Mouse (Mus musculus) gastrocnemius, adult 2 months (tissue): ENCODE results near the gene Gli2. TPM values are rescaled to one million over a fixed set of nuclear protein-coding genes. Genes with fewer than 3 reads are reported as not detected.

Experiments
- DNase-seq: peaks from one replicate; pipeline ENCODE4 v3.0.0; 2022
- H3K27ac ChIP-seq: fragments of 200-600 bp; 2 replicates; pipeline ENCODE4 v1.8.1; 2022; ENCODE audit warnings: mild to moderate bottlenecking
- H3K4me3 ChIP-seq: fragments of 200-600 bp; 2 replicates; pipeline ENCODE4 v1.8.1; 2022; ENCODE audit warnings: mild to moderate bottlenecking, moderate library complexity
- CTCF ChIP-seq: fragments of 200-600 bp; IDR thresholded peaks from 2 replicates; pipeline ENCODE4 v1.8.1; 2022; ENCODE audit warnings: antibody characterized with exemption, mild to moderate bottlenecking, moderate library complexity
- intact Hi-C: fragments of 180-260 bp; cut with DNase I; formaldehyde crosslinking; loops from one replicate; pipeline ENCODE4 v1.15.1; 2025
- total RNA-seq, 2 experiments: library from RNA; stranded (reverse); gene quantifications; 2 replicates each; pipeline ENCODE4 v1.2.3; 2021

Gene Gli2
- total RNA-seq, 2 experiments from 2014 or later, result 0.94 to 1.4 TPM

DNA sequence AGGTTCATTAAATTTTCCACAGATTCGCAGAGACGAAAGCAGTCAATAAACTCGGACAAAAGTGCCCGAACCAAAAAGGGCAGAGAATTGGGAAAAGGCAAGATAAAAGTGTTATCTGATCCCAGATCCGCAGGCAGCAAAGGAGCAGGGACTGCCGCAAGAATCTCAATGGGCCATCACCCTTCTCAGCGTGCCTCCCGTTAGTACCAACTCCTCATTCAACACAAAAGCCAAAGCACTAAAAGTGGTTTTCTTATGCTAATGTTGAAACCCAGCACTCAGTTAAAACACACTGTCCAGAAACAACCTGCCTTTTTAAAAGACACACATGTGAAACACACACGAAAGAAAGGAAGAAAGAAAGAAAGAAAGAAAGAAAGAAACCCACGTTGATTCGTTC, 4.4 kb downstream of the Gli2 start:
- 0 out of 2 replicates have a peak overlapping the region, but pooled peaks have one; percentile 84 for H3K27ac ChIP-seq
- H3K4me3 ChIP-seq, result no peak overlapping the region
- intact Hi-C loops, result no loop called here
- no peak for TF ChIP-seq CTCF
- DNase-seq, result no peak

DNA sequence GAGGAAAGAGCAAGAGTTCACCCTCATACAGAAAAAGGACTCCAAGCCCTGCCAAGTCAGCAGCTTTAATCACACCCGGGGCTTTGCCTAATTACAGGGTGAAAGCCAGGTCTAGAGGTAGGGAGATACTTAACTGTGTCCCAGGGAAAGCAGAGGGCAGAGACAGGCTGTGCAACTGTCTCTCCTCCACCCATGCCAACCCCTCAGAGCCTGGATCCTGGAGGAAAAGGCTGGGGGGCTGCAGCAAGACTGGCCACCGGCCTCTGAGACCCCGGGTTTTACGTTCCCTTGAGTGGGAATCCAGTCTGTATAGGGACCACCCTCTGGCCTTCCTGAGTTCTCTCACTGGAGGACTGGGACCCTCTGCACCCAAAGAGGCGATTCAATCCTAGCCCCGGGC, 4.9 kb downstream of the Gli2 start:
- no peak for DNase-seq
- intact Hi-C loops, result no loop called here
- Histone ChIP-seq H3K4me3 (peak overlapping the region; percentile 70), H3K27ac (peak overlapping the region; percentile 84)
- no peak for TF ChIP-seq CTCF

DNA sequence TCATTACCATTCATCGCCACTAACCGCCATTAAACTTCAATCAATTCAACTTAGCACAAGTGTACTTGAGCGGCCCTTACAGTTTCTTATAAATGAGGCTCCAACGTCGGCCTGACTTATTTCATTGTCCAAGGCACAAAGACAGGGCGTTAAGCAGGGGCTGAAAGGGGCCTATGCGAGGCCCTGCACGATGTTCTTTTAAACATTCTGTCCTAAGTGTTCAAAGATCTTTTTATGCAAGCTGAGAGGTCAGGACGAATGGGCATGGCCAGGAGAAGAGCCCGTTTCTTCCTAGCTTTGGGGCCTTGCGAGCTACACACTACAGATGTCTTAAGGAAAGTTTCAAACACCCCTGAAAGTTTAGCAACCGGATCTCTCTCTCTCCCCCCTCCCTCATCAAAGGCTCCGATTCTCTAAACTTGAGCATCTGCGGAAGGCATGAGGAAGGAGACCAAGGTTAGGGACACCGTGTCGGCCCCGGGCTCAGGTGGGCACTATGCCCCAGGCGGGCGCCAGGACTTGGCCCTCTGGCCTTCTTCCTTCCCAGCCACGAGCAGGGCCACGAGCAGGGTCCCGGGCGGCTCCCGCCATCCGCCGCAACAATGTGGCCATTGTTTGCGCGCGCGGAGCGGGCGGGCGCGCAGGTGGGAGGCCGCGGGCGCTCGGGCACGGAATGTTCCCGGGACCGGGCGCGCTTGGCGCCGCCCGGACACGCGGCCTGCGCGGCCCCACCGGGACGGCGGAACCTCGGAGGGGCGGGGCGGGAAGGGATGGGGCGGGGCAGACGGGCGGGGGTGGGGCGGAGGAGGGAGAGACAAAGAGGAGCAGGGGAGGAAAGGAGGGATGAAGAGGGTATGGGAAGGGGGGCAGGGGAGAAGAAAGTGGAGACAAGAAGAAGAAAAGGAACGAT, 5.7 kb downstream of the Gli2 start:
- intact Hi-C loops, result no loop called here
- H3K4me3 ChIP-seq, result peak overlapping the region; percentile 70
- no peak for TF ChIP-seq CTCF
- DNase-seq, result peak; percentile 67
- peak overlapping the region; percentile 84 for H3K27ac ChIP-seq

DNA sequence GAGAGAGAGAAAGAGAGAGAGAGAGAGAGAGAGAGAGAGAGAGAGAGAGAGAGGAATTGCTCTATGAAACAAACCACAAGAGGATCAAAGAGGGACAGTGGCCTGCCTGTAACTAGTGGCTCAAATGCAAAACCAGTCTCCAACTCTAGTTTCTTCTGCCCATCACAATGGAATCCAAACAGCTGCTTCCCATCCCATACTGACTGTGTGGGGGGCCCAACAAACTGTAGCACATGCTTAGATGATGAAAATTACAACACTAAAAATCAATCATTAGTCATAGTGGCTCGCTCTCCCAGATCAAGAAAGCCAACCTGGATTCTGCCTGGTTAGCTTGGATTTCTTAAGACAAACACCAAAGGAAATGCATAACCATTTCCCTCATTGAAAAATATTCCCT, 15.0 kb downstream of the Gli2 start:
- intact Hi-C loops, result no loop called here
- DNase-seq, result no peak
- no peak for TF ChIP-seq CTCF
- no peak overlapping the region for H3K27ac ChIP-seq
- H3K4me3 ChIP-seq, result no peak overlapping the region

DNA sequence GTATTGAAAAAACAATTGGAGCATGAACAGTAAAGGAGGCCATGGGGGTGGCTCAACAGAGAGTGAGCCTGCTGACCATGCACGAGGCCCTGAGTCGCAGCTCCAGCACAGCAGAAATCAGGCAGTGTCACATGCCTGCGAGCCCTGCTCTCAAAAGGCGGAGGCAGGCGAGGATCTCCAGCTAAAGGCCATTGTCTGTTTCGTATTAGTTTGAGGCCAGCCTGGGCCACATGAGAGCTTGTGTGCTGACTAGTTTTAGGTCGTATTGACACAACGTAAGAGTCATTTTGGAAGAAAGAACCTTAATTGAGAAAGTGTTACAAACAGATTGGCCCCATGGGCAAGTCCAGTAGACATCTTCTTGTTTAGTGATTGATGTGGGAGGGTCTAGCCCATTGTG, 17.5 kb downstream of the Gli2 start:
- DNase-seq, result no peak
- TF ChIP-seq CTCF, result no peak
- H3K4me3 ChIP-seq, result no peak overlapping the region
- no peak overlapping the region for H3K27ac ChIP-seq
- intact Hi-C loops, result no loop called here

DNA sequence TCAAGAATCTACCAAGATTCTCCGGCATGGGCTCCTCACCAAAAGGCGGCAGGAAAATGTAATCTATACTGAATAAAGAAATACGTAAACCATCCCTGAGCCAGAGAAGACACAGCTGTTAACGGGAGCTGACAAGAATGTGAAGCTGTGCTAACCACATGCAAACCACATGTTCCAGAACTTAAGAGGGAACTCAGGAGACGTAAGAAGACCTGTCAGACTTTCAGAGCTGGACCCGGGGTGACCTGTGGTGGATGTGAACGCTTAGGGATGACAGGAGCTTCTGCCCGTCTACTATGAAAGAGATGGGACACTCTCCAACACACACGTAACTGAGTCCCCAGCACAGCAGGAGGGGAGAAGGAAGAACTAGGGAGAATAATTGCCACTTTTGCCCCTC, 18.1 kb downstream of the Gli2 start:
- H3K4me3 ChIP-seq, result no peak overlapping the region
- intact Hi-C loops, result no loop called here
- no peak for DNase-seq
- no peak for TF ChIP-seq CTCF
- no peak overlapping the region; the same call in 1 of the 2 replicates for H3K27ac ChIP-seq

DNA sequence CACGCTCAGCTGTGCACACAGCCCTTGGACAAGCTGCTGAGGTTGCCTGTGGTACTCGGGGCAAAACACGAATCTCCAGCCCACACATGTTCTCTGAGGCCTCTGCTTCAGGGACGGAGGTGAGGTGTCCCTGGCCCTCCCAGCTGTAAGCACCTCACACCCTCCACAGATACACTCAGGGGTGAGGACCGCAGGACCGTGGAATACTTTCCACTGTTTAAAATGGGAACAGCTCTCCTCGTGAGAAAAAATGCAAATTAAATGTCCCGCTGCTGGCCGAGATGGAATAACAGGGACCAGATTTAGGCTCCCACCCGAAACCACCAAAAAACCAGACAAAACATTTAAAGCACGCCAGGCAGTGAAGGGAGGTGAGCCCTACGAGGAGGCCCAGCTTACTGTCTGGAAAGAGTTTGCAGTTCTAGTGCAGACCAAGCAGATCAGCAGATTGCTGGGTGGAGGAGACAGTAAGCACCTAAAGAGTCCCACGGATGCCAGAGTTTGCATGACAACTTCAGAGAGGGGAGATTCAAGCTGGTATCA, 19.2 kb downstream of the Gli2 start:
- H3K4me3 ChIP-seq, result 0 out of 2 replicates have a peak overlapping the region, but pooled peaks have one; percentile 11
- no peak for TF ChIP-seq CTCF
- peak overlapping the region; percentile 81 for H3K27ac ChIP-seq
- intact Hi-C loops, result no loop called here
- no peak for DNase-seq

DNA sequence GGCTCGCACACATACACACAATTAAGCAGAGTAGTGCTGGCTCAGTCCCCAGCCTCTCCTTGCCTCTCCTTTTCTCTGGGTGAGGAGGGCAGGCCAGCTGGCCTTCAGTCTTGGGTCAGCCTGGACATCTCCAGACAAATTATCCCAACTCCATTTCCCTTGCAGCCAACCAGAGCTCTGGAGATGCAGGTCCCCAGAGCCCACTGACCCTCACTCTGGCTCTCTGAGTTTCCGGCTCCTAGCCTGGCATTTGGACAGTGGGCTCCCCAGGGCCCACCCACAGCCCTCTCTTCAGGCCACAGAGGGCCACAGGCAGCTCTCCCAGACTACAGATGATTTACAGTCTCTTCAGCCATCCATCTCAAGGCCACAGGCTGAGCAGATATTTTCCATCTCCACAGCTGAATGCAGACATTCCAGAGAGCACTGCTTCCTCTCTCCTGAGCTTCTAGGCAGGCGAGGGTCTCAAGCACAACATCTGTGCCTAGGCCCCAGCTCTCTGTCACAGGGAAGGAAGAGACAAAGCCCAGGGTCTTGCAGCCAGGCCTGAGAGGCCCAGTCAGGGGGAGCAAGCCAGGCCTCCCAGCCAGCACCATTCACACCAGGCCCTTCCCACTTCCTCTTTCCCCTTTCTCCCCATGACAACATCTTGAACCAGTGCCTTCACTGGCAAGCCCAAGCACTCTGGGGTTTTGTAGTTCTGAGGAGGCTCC, 19.8 kb downstream of the Gli2 start:
- DNase-seq, result peak; percentile 82
- no peak for TF ChIP-seq CTCF
- intact Hi-C loops, result no loop called here
- H3K4me3 ChIP-seq, result no peak overlapping the region
- peak overlapping the region; percentile 81 for H3K27ac ChIP-seq

DNA sequence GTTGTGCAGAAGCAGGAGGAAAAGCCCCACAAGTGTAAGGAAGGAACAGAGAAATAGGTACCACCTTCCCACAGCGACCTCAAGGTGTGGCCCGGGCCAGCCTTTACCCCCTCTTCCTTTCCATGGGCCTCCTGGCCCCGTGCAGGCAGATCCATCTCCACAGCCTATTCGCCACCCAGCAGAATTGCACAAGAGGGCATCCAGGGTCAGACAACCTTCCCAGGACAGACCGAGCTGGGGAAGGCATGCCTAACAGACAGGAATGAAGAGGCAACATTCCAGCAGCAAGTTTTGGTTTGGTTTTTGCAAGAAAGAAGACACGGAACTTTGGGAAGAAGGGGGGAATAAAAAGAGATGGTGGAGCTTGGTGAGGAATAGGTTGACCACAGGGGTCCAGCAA, 22.2 kb downstream of the Gli2 start:
- intact Hi-C loops, result no loop called here
- no peak overlapping the region for H3K4me3 ChIP-seq
- peak overlapping the region; percentile 40; the same call in 1 of the 2 replicates for H3K27ac ChIP-seq
- no peak for TF ChIP-seq CTCF
- peak; percentile 61 for DNase-seq

DNA sequence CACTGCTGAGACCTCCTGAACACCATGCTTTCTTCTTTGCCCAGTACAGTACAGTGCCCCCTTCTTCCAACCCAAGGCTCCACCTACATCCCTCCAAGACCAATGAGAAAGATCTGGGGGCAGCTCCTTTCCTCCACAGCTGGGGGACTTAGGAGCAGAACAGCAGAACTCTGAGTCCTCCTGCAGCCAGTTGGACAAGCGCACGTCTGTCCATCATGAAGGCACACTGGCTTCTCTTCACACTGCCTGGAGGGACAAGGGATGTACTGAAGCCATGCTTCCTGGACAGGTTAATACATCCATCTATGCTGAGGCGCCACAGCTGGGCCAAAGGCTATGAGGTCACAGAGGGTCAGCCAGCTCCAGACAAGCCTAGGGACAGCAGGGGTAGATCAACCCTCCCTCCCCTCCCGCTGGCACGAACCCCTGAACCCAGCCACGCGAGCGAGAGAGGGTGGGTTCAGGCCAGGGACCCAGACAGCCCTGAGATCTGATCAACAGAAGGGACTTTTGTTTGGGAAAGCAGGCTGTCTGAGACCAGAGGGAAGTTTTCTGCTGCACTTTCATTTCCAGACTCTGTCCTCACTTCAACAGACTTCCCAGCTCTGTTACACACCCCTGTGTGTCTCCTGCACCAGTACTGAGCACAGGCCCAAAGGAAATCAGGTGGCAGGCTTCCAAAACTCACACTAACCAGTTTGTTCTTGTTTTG, 27.6 kb downstream of the Gli2 start:
- H3K27ac ChIP-seq, result peak overlapping the region; percentile 56
- no peak overlapping the region for H3K4me3 ChIP-seq
- intact Hi-C loops, result no loop called here
- DNase-seq, result peak; percentile 43
- no peak for TF ChIP-seq CTCF

DNA sequence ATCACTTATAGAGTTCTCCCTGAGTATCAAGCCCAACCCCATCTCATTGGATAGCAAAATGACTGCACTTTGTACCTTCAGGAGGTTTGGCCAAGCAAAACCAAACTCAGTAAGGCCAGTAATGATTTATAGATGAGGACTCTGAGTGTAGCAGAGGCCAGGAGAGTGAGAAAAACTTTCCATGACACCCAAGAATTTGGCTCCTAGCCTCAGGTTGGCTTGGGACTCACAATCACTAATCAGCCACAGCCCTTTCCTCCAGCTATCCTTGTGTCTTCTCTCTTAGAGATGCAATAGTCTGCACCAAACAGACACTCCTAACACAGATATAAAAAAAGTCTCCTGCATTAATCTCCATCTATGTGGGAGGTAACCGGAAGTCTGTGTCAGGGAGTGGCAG, 31.1 kb downstream of the Gli2 start:
- DNase-seq, result peak; percentile 50
- TF ChIP-seq CTCF, result no peak
- peak overlapping the region; percentile 31; the same call in 1 of the 2 replicates for H3K27ac ChIP-seq
- intact Hi-C loops, result no loop called here
- no peak overlapping the region for H3K4me3 ChIP-seq

DNA sequence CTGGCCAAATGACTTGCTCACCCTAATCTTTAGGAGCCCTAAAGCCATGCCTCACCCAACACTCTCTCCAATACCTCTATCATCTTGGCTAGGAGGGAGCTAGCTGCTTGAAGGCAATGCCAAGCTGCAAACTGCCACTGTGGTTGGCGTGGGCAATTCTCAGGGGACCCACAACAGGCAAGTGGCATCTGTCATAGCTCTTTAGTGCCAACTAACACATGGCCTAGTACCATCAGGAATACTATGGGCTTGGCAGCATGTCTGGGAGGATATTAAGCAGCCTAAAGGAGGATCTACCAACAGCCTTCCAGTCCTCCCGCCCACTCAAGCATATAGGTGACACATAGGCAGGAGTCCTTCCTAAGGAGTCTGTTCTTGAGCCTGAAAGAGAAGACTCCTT, 33.3 kb downstream of the Gli2 start:
- TF ChIP-seq CTCF, result no peak
- DNase-seq, result no peak
- Histone ChIP-seq H3K27ac (no peak overlapping the region), H3K4me3 (no peak overlapping the region)
- intact Hi-C loops, result no loop called here
